Mouse (Mus musculus) gastrocnemius, adult 8-10 months (tissue): ENCODE measurements around the gene Cntln. TPM values are rescaled to one million over a fixed set of nuclear protein-coding genes. Genes with fewer than 3 reads are reported as not detected.

ENCODE experiments used
- total RNA-seq, 4 experiments: library from RNA; stranded (reverse); gene quantifications; 2 replicates each; pipeline ENCODE4 v1.2.4; 2022

The Cntln gene
- total RNA-seq, 4 experiments from 2014 or later = 0.58 to 1.3 (median 0.94) TPM

Other genes starting within 250 kb of the Cntln start
- 10 to 100 TPM in 2 of 4 experiments, 1 to 10 TPM in 2; 6.2 to 17.1 (median 8.5) TPM for gene Bnc2, start 209.0 kb upstream of the Cntln start, total RNA-seq